Mouse (Mus musculus): ENCODE measurements around the gene Adipor2. TPM values are rescaled to one million over a fixed set of nuclear protein-coding genes. Genes with fewer than 3 reads are reported as not detected.

Adipor2 gene
- polyA plus RNA-seq, 1 experiment from 2014 or later = 45.5 TPM

GRCm38 (mm10) chr6:119414262-119415043 lies 3.1 kb downstream of the Adipor2 start:
- Histone ChIP-seq H3K4me3 (ENCODE audit: low read depth, low read length) (no peak overlapping the region), H3K27ac (ENCODE audit: low read depth) (no peak overlapping the region)

GRCm38 (mm10) chr6:119412588-119412987 lies 4.9 kb downstream of the Adipor2 start:
- no peaks in the 10 kb centered on the region for H3K9me3 ChIP-seq (ENCODE audit: control insufficient read depth, low read length)
- H3K27ac ChIP-seq (ENCODE audit: low read depth) = no peak overlapping the region
- DNase-seq (ENCODE audit: low spot score) = no peak
- H3K27me3 ChIP-seq (replicated peaks; ENCODE audit: control insufficient read depth, insufficient read depth, low read length) = no peaks in the 10 kb centered on the region
- peaks cover 3% of the 10 kb centered on the region; the same call in 1 of the 2 replicates for H3K4me1 ChIP-seq (replicated peaks; ENCODE audit: control insufficient read depth, insufficient read depth, low read length)
- H3K4me2 ChIP-seq (ENCODE audit: low read length) = no peak overlapping the region
- no peak overlapping the region for H3K9ac ChIP-seq (ENCODE audit: low read length)
- no peaks in the 10 kb centered on the region for H3K36me3 ChIP-seq (ENCODE audit: control insufficient read depth, insufficient read depth, low read length)
- WGBS = 91% methylated on average over 4 of the region's 4 CpGs
- no peak overlapping the region for H3K4me3 ChIP-seq (ENCODE audit: low read depth, low read length)
- ATAC-seq (replicated peaks; ENCODE audit: low FRiP score, low TSS enrichment, low read depth) = no peak

More at GRCm38 (mm10) chr6:119414262-119415043, 3.1 kb downstream of the Adipor2 start:
- no peaks in the 10 kb centered on the region for H3K27me3 ChIP-seq (replicated peaks; ENCODE audit: control insufficient read depth, insufficient read depth, low read length)
- H3K9ac ChIP-seq (ENCODE audit: low read length) = no peak overlapping the region
- no peaks in the 10 kb centered on the region for H3K36me3 ChIP-seq (ENCODE audit: control insufficient read depth, insufficient read depth, low read length)
- DNase-seq (ENCODE audit: low spot score) (no peak), ATAC-seq (replicated peaks; ENCODE audit: low FRiP score, low TSS enrichment, low read depth) (no peak)
- no peaks in the 10 kb centered on the region for H3K9me3 ChIP-seq (ENCODE audit: control insufficient read depth, low read length)
- no peak overlapping the region for H3K4me2 ChIP-seq (ENCODE audit: low read length)
- no peaks in the 10 kb centered on the region; the same call in 1 of the 2 replicates for H3K4me1 ChIP-seq (replicated peaks; ENCODE audit: control insufficient read depth, insufficient read depth, low read length)
- WGBS = 74% methylated on average over 15 of the region's 15 CpGs

GRCm38 (mm10) chr6:119411511-119411910 lies 6.0 kb downstream of the Adipor2 start:
- Histone ChIP-seq H3K4me2 (ENCODE audit: low read length) (no peak overlapping the region), H3K27me3 (replicated peaks; ENCODE audit: control insufficient read depth, insufficient read depth, low read length) (no peaks in the 10 kb centered on the region), H3K9me3 (ENCODE audit: control insufficient read depth, low read length) (no peaks in the 10 kb centered on the region), H3K9ac (ENCODE audit: low read length) (no peak overlapping the region), H3K27ac (ENCODE audit: low read depth) (no peak overlapping the region), H3K4me3 (ENCODE audit: low read depth, low read length) (no peak overlapping the region), H3K4me1 (replicated peaks; ENCODE audit: control insufficient read depth, insufficient read depth, low read length) (0 out of 2 replicates have a peak, but pooled peaks cover 3% of the 10 kb centered on the region), H3K36me3 (ENCODE audit: control insufficient read depth, insufficient read depth, low read length) (no peaks in the 10 kb centered on the region)
- DNase-seq (ENCODE audit: low spot score) (no peak), ATAC-seq (replicated peaks; ENCODE audit: low FRiP score, low TSS enrichment, low read depth) (no peak)
- 88% methylated on average over 3 of the region's 3 CpGs for WGBS

GRCm38 (mm10) chr6:119409766-119410165 lies 7.7 kb downstream of the Adipor2 start:
- no peak overlapping the region for H3K27ac ChIP-seq (ENCODE audit: low read depth)
- 0 out of 2 replicates have a peak, but pooled peaks cover 3% of the 10 kb centered on the region for H3K4me1 ChIP-seq (replicated peaks; ENCODE audit: control insufficient read depth, insufficient read depth, low read length)
- no peak overlapping the region for H3K9ac ChIP-seq (ENCODE audit: low read length)
- DNase-seq (ENCODE audit: low spot score) (no peak), ATAC-seq (replicated peaks; ENCODE audit: low FRiP score, low TSS enrichment, low read depth) (0 out of 2 replicates have a peak, but pooled peaks have one; percentile 32)
- H3K27me3 ChIP-seq (replicated peaks; ENCODE audit: control insufficient read depth, insufficient read depth, low read length) = no peaks in the 10 kb centered on the region
- 71% methylated on average over 1 of the region's 1 CpGs for WGBS
- no peak overlapping the region for H3K4me2 ChIP-seq (ENCODE audit: low read length)
- no peaks in the 10 kb centered on the region for H3K9me3 ChIP-seq (ENCODE audit: control insufficient read depth, low read length)
- no peaks in the 10 kb centered on the region for H3K36me3 ChIP-seq (ENCODE audit: control insufficient read depth, insufficient read depth, low read length)
- H3K4me3 ChIP-seq (ENCODE audit: low read depth, low read length) = no peak overlapping the region

- DNase-seq (ENCODE audit: low spot score) (no peak), ATAC-seq (replicated peaks; ENCODE audit: low FRiP score, low TSS enrichment, low read depth) (no peak)
- WGBS = 76% methylated on average over 9 of the region's 9 CpGs
- Histone ChIP-seq H3K4me3 (ENCODE audit: low read depth, low read length) (no peak overlapping the region), H3K4me1 (replicated peaks; ENCODE audit: control insufficient read depth, insufficient read depth, low read length) (0 out of 2 replicates have a peak, but pooled peaks cover 3% of the 10 kb centered on the region), H3K27ac (ENCODE audit: low read depth) (no peak overlapping the region), H3K27me3 (replicated peaks; ENCODE audit: control insufficient read depth, insufficient read depth, low read length) (no peaks in the 10 kb centered on the region), H3K4me2 (ENCODE audit: low read length) (no peak overlapping the region), H3K9me3 (ENCODE audit: control insufficient read depth, low read length) (no peaks in the 10 kb centered on the region), H3K9ac (ENCODE audit: low read length) (no peak overlapping the region), H3K36me3 (ENCODE audit: control insufficient read depth, insufficient read depth, low read length) (no peaks in the 10 kb centered on the region)
These were observed 8.9 kb downstream of the Adipor2 start for GRCm38 (mm10) chr6:119408582-119408981.

- H3K36me3 ChIP-seq (ENCODE audit: control insufficient read depth, insufficient read depth, low read length) = no peaks in the 10 kb centered on the region
- no peak for ATAC-seq (replicated peaks; ENCODE audit: low FRiP score, low TSS enrichment, low read depth)
- H3K27me3 ChIP-seq (replicated peaks; ENCODE audit: control insufficient read depth, insufficient read depth, low read length) = no peaks in the 10 kb centered on the region
- no peak overlapping the region for H3K4me3 ChIP-seq (ENCODE audit: low read depth, low read length)
- no peaks in the 10 kb centered on the region for H3K9me3 ChIP-seq (ENCODE audit: control insufficient read depth, low read length)
- 42% methylated on average over 6 of the region's 6 CpGs for WGBS
- no peak overlapping the region for H3K27ac ChIP-seq (ENCODE audit: low read depth)
- 0 out of 2 replicates have a peak, but pooled peaks cover 3% of the 10 kb centered on the region for H3K4me1 ChIP-seq (replicated peaks; ENCODE audit: control insufficient read depth, insufficient read depth, low read length)
- H3K9ac ChIP-seq (ENCODE audit: low read length) = no peak overlapping the region
- DNase-seq (ENCODE audit: low spot score) = no peak
- no peak overlapping the region for H3K4me2 ChIP-seq (ENCODE audit: low read length)
These were observed 9.7 kb downstream of the Adipor2 start for GRCm38 (mm10) chr6:119407818-119408217.

- no peak overlapping the region for H3K4me2 ChIP-seq (ENCODE audit: low read length)
- H3K27me3 ChIP-seq (replicated peaks; ENCODE audit: control insufficient read depth, insufficient read depth, low read length) = no peaks in the 10 kb centered on the region
- H3K4me1 ChIP-seq (replicated peaks; ENCODE audit: control insufficient read depth, insufficient read depth, low read length) = 0 out of 2 replicates have a peak, but pooled peaks cover 3% of the 10 kb centered on the region
- no peaks in the 10 kb centered on the region for H3K9me3 ChIP-seq (ENCODE audit: control insufficient read depth, low read length)
- no peak overlapping the region for H3K4me3 ChIP-seq (ENCODE audit: low read depth, low read length)
- H3K36me3 ChIP-seq (ENCODE audit: control insufficient read depth, insufficient read depth, low read length) = no peaks in the 10 kb centered on the region
- DNase-seq (ENCODE audit: low spot score) = no peak
- no peak overlapping the region for H3K9ac ChIP-seq (ENCODE audit: low read length)
- ATAC-seq (replicated peaks; ENCODE audit: low FRiP score, low TSS enrichment, low read depth) = no peak
- no peak overlapping the region for H3K27ac ChIP-seq (ENCODE audit: low read depth)
- WGBS = 84% methylated on average over 8 of the region's 8 CpGs
These were observed 11.0 kb downstream of the Adipor2 start for GRCm38 (mm10) chr6:119406528-119406927.

- Histone ChIP-seq H3K9ac (ENCODE audit: low read length) (no peak overlapping the region), H3K4me1 (replicated peaks; ENCODE audit: control insufficient read depth, insufficient read depth, low read length) (0 out of 2 replicates have a peak, but pooled peaks cover 3% of the 10 kb centered on the region), H3K27ac (ENCODE audit: low read depth) (no peak overlapping the region), H3K36me3 (ENCODE audit: control insufficient read depth, insufficient read depth, low read length) (no peaks in the 10 kb centered on the region), H3K4me3 (ENCODE audit: low read depth, low read length) (no peak overlapping the region), H3K9me3 (ENCODE audit: control insufficient read depth, low read length) (no peaks in the 10 kb centered on the region), H3K27me3 (replicated peaks; ENCODE audit: control insufficient read depth, insufficient read depth, low read length) (no peaks in the 10 kb centered on the region), H3K4me2 (ENCODE audit: low read length) (no peak overlapping the region)
- ATAC-seq (replicated peaks; ENCODE audit: low FRiP score, low TSS enrichment, low read depth) (no peak), DNase-seq (ENCODE audit: low spot score) (no peak)
- WGBS = 29% methylated on average over 7 of the region's 7 CpGs
These were observed 12.2 kb downstream of the Adipor2 start for GRCm38 (mm10) chr6:119405310-119405709.

GRCm38 (mm10) chr6:119404854-119405253 lies 12.7 kb downstream of the Adipor2 start:
- H3K4me1 ChIP-seq (replicated peaks; ENCODE audit: control insufficient read depth, insufficient read depth, low read length) = 0 out of 2 replicates have a peak, but pooled peaks cover 3% of the 10 kb centered on the region
- no peak overlapping the region for H3K27ac ChIP-seq (ENCODE audit: low read depth)
- no peak overlapping the region for H3K4me3 ChIP-seq (ENCODE audit: low read depth, low read length)
- 84% methylated on average over 4 of the region's 4 CpGs for WGBS
- DNase-seq (ENCODE audit: low spot score) (no peak), ATAC-seq (replicated peaks; ENCODE audit: low FRiP score, low TSS enrichment, low read depth) (no peak)
- H3K4me2 ChIP-seq (ENCODE audit: low read length) = no peak overlapping the region
- no peaks in the 10 kb centered on the region for H3K9me3 ChIP-seq (ENCODE audit: control insufficient read depth, low read length)
- no peaks in the 10 kb centered on the region for H3K36me3 ChIP-seq (ENCODE audit: control insufficient read depth, insufficient read depth, low read length)
- H3K9ac ChIP-seq (ENCODE audit: low read length) = no peak overlapping the region
- H3K27me3 ChIP-seq (replicated peaks; ENCODE audit: control insufficient read depth, insufficient read depth, low read length) = no peaks in the 10 kb centered on the region

Data from intestine, embryonic 14.5 days (tissue).